Mouse (Mus musculus): ENCODE data around the gene Fam19a2. TPM values are rescaled to one million over a fixed set of nuclear protein-coding genes. Genes with fewer than 3 reads are reported as not detected.

Fam19a2 gene
- polyA plus RNA-seq, 1 experiment from 2014 or later: 63.8 TPM

GRCm38 (mm10) chr10:123692186-123692925 lies 428.6 kb downstream of the Fam19a2 start:
- no peak for DNase-seq
- no peaks in the 10 kb centered on the region for H3K9me3 ChIP-seq (ENCODE audit: control insufficient read depth, low read length)
- H3K36me3 ChIP-seq (ENCODE audit: control insufficient read depth, insufficient read depth, low read length): no peaks in the 10 kb centered on the region
- no peak overlapping the region for H3K27ac ChIP-seq (replicated peaks; ENCODE audit: low read depth, low read length)
- H3K4me2 ChIP-seq (ENCODE audit: low read length): no peak overlapping the region
- no peak overlapping the region for H3K9ac ChIP-seq (replicated peaks; ENCODE audit: low read length)
- WGBS: 64% methylated on average over 8 of the region's 8 CpGs
- H3K4me3 ChIP-seq (replicated peaks; ENCODE audit: low read depth, low read length): no peak overlapping the region
- no peaks in the 10 kb centered on the region for H3K4me1 ChIP-seq (ENCODE audit: control insufficient read depth, insufficient read depth, low read length)
- no peaks in the 10 kb centered on the region for H3K27me3 ChIP-seq (ENCODE audit: control insufficient read depth, insufficient read depth, low read length)
- ATAC-seq (ENCODE audit: low FRiP score, low TSS enrichment): no peak

DNA sequence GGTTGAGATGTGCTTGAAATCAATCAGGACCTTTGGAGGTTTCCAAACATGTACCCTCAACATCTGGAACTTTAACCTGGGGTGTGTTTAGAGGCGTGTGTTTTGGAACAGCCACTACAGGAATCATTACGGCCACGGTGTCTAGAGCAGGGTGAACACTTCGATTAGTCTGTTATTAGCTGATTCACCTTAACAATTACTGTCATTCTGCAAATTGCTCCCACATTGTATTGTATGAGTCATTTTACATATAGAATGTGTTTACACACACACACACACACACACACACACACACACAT lies 429.1 kb downstream of the Fam19a2 start:
- Histone ChIP-seq H3K4me1 (ENCODE audit: control insufficient read depth, insufficient read depth, low read length) (no peaks in the 10 kb centered on the region), H3K9me3 (ENCODE audit: control insufficient read depth, low read length) (no peaks in the 10 kb centered on the region), H3K9ac (replicated peaks; ENCODE audit: low read length) (no peak overlapping the region), H3K4me2 (ENCODE audit: low read length) (no peak overlapping the region), H3K27me3 (ENCODE audit: control insufficient read depth, insufficient read depth, low read length) (no peaks in the 10 kb centered on the region), H3K36me3 (ENCODE audit: control insufficient read depth, insufficient read depth, low read length) (no peaks in the 10 kb centered on the region), H3K27ac (replicated peaks; ENCODE audit: low read depth, low read length) (no peak overlapping the region), H3K4me3 (replicated peaks; ENCODE audit: low read depth, low read length) (no peak overlapping the region)
- WGBS: 93% methylated on average over 4 of the region's 4 CpGs
- no peak for DNase-seq
- no peak for ATAC-seq (ENCODE audit: low FRiP score, low TSS enrichment)

DNA sequence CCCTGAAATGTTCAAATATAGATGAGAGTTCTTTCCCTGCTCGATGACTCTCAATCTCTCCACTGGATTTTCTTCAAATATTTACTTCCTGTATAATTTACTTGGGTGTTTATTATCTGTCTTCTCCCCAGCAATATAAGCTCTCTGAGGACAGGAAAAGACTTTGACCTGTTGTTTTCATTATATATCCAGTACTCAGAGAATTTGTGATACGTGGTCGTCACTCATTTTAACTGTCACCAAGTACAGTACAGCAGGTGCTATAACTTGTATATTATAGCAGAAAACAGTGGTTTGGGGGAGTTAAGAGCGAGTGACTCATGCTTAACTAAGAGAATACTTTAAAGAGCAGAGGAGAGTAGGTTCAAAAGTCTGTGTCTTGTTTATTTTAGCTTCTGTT lies 438.8 kb downstream of the Fam19a2 start:
- Histone ChIP-seq H3K27ac (replicated peaks; ENCODE audit: low read depth, low read length) (no peak overlapping the region), H3K9me3 (ENCODE audit: control insufficient read depth, low read length) (no peaks in the 10 kb centered on the region), H3K4me1 (ENCODE audit: control insufficient read depth, insufficient read depth, low read length) (no peaks in the 10 kb centered on the region), H3K27me3 (ENCODE audit: control insufficient read depth, insufficient read depth, low read length) (no peaks in the 10 kb centered on the region), H3K4me2 (ENCODE audit: low read length) (no peak overlapping the region), H3K4me3 (replicated peaks; ENCODE audit: low read depth, low read length) (no peak overlapping the region), H3K36me3 (ENCODE audit: control insufficient read depth, insufficient read depth, low read length) (no peaks in the 10 kb centered on the region), H3K9ac (replicated peaks; ENCODE audit: low read length) (no peak overlapping the region)
- WGBS: 84% methylated on average over 4 of the region's 4 CpGs
- no peak for DNase-seq
- no peak for ATAC-seq (ENCODE audit: low FRiP score, low TSS enrichment)

GRCm38 (mm10) chr10:123707026-123707425 lies 443.2 kb downstream of the Fam19a2 start:
- Histone ChIP-seq H3K36me3 (ENCODE audit: control insufficient read depth, insufficient read depth, low read length) (no peaks in the 10 kb centered on the region), H3K4me2 (ENCODE audit: low read length) (no peak overlapping the region), H3K27me3 (ENCODE audit: control insufficient read depth, insufficient read depth, low read length) (no peaks in the 10 kb centered on the region), H3K4me1 (ENCODE audit: control insufficient read depth, insufficient read depth, low read length) (no peaks in the 10 kb centered on the region), H3K27ac (replicated peaks; ENCODE audit: low read depth, low read length) (no peak overlapping the region), H3K4me3 (replicated peaks; ENCODE audit: low read depth, low read length) (no peak overlapping the region), H3K9ac (replicated peaks; ENCODE audit: low read length) (no peak overlapping the region), H3K9me3 (ENCODE audit: control insufficient read depth, low read length) (no peaks in the 10 kb centered on the region)
- DNase-seq: no peak
- WGBS: 95% methylated on average over 3 of the region's 3 CpGs
- ATAC-seq (ENCODE audit: low FRiP score, low TSS enrichment): no peak

GRCm38 (mm10) chr10:123710738-123711137 lies 446.9 kb downstream of the Fam19a2 start:
- ATAC-seq (ENCODE audit: low FRiP score, low TSS enrichment) (no peak), DNase-seq (no peak)
- Histone ChIP-seq H3K4me3 (replicated peaks; ENCODE audit: low read depth, low read length) (no peak overlapping the region), H3K9me3 (ENCODE audit: control insufficient read depth, low read length) (no peaks in the 10 kb centered on the region), H3K4me2 (ENCODE audit: low read length) (no peak overlapping the region), H3K27ac (replicated peaks; ENCODE audit: low read depth, low read length) (no peak overlapping the region), H3K4me1 (ENCODE audit: control insufficient read depth, insufficient read depth, low read length) (no peaks in the 10 kb centered on the region), H3K27me3 (ENCODE audit: control insufficient read depth, insufficient read depth, low read length) (no peaks in the 10 kb centered on the region), H3K36me3 (ENCODE audit: control insufficient read depth, insufficient read depth, low read length) (no peaks in the 10 kb centered on the region), H3K9ac (replicated peaks; ENCODE audit: low read length) (no peak overlapping the region)
- WGBS: 77% methylated on average over 2 of the region's 2 CpGs

DNA sequence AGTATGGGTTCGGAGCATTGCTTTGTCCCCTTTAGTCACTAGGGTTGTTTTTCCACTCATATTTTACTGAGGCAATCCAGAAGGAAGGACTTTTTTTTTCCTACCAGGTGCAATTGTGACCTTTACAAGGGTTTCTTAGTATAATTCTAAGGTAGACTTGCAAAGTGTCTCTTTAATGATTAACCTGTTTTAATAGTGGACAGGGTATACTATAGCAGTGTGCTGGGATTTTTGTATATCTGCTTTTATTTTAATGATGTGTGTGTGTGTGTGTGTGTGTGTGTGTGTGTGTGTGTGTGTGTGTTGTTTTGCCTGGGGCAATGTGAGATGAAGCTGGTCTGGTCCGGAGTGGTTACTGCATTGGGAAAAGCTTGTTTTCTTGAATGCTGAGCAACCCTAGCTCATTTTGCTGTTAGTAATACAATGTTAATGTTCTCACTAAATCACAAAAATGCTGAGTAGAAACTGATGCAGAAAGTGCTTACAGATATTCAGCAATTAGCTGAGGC lies 458.2 kb downstream of the Fam19a2 start:
- no peaks in the 10 kb centered on the region for H3K36me3 ChIP-seq (ENCODE audit: control insufficient read depth, insufficient read depth, low read length)
- no peak for ATAC-seq (ENCODE audit: low FRiP score, low TSS enrichment)
- H3K27me3 ChIP-seq (ENCODE audit: control insufficient read depth, insufficient read depth, low read length): no peaks in the 10 kb centered on the region
- no peak overlapping the region for H3K4me2 ChIP-seq (ENCODE audit: low read length)
- H3K9ac ChIP-seq (replicated peaks; ENCODE audit: low read length): no peak overlapping the region
- DNase-seq: peak; percentile 17
- H3K27ac ChIP-seq (replicated peaks; ENCODE audit: low read depth, low read length): no peak overlapping the region
- H3K9me3 ChIP-seq (ENCODE audit: control insufficient read depth, low read length): no peaks in the 10 kb centered on the region
- 77% methylated on average over 2 of the region's 2 CpGs for WGBS
- H3K4me3 ChIP-seq (replicated peaks; ENCODE audit: low read depth, low read length): no peak overlapping the region
- no peaks in the 10 kb centered on the region for H3K4me1 ChIP-seq (ENCODE audit: control insufficient read depth, insufficient read depth, low read length)

GRCm38 (mm10) chr10:123723641-123724040 lies 459.8 kb downstream of the Fam19a2 start:
- no peak for DNase-seq
- H3K36me3 ChIP-seq (ENCODE audit: control insufficient read depth, insufficient read depth, low read length): no peaks in the 10 kb centered on the region

GRCm38 (mm10) chr10:123748317-123748716 lies 484.5 kb downstream of the Fam19a2 start:
- WGBS: 64% methylated on average over 1 of the region's 1 CpGs
- no peak overlapping the region for H3K27ac ChIP-seq (replicated peaks; ENCODE audit: low read depth, low read length)
- no peaks in the 10 kb centered on the region for H3K9me3 ChIP-seq (ENCODE audit: control insufficient read depth, low read length)
- no peaks in the 10 kb centered on the region for H3K36me3 ChIP-seq (ENCODE audit: control insufficient read depth, insufficient read depth, low read length)
- H3K4me2 ChIP-seq (ENCODE audit: low read length): no peak overlapping the region
- ATAC-seq (ENCODE audit: low FRiP score, low TSS enrichment) (no peak), DNase-seq (no peak)
- no peak overlapping the region for H3K9ac ChIP-seq (replicated peaks; ENCODE audit: low read length)
- no peaks in the 10 kb centered on the region for H3K27me3 ChIP-seq (ENCODE audit: control insufficient read depth, insufficient read depth, low read length)
- no peak overlapping the region for H3K4me3 ChIP-seq (replicated peaks; ENCODE audit: low read depth, low read length)
- H3K4me1 ChIP-seq (ENCODE audit: control insufficient read depth, insufficient read depth, low read length): 0 out of 2 replicates have a peak, but pooled peaks cover 4% of the 10 kb centered on the region

More at GRCm38 (mm10) chr10:123723641-123724040, 459.8 kb downstream of the Fam19a2 start:
- Histone ChIP-seq H3K9ac (replicated peaks; ENCODE audit: low read length) (no peak overlapping the region), H3K4me3 (replicated peaks; ENCODE audit: low read depth, low read length) (no peak overlapping the region), H3K4me2 (ENCODE audit: low read length) (no peak overlapping the region), H3K27me3 (ENCODE audit: control insufficient read depth, insufficient read depth, low read length) (no peaks in the 10 kb centered on the region), H3K9me3 (ENCODE audit: control insufficient read depth, low read length) (no peaks in the 10 kb centered on the region), H3K4me1 (ENCODE audit: control insufficient read depth, insufficient read depth, low read length) (no peaks in the 10 kb centered on the region), H3K27ac (replicated peaks; ENCODE audit: low read depth, low read length) (no peak overlapping the region)
- ATAC-seq (ENCODE audit: low FRiP score, low TSS enrichment): no peak

DNA sequence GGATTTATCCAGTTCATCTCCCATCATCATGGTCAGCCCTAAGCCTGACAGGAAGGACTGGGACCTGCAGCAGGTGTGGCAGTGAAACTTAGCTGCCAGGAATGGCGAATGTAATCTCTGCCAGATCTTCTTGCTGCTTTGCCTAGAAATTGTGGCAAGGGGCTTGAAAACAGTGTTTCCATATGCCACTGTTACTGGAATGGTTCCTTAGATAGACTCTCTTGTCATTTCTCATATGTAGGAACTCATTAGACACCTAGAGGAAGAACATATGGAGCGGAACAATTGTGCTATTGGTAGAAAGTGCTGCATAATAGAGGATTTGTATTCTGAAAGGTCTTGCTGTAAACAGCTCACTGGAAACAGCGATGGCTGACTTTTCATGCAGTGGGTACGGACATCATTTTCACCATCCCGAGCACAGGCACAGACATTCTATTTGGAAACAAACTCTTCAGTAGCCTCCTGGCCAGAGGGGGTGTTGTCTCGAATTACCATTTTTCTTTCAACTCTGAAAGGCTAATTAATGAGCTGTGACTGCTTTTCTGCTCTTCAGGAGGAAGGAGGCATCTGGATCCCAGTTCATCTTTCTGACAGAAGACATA lies 488.0 kb downstream of the Fam19a2 start:
- Histone ChIP-seq H3K4me3 (replicated peaks; ENCODE audit: low read depth, low read length) (no peak overlapping the region), H3K9ac (replicated peaks; ENCODE audit: low read length) (no peak overlapping the region), H3K4me2 (ENCODE audit: low read length) (no peak overlapping the region), H3K27ac (replicated peaks; ENCODE audit: low read depth, low read length) (no peak overlapping the region), H3K36me3 (ENCODE audit: control insufficient read depth, insufficient read depth, low read length) (no peaks in the 10 kb centered on the region), H3K9me3 (ENCODE audit: control insufficient read depth, low read length) (no peaks in the 10 kb centered on the region), H3K4me1 (ENCODE audit: control insufficient read depth, insufficient read depth, low read length) (0 out of 2 replicates have a peak, but pooled peaks cover 4% of the 10 kb centered on the region), H3K27me3 (ENCODE audit: control insufficient read depth, insufficient read depth, low read length) (no peaks in the 10 kb centered on the region)
- WGBS: 58% methylated on average over 6 of the region's 6 CpGs
- ATAC-seq (ENCODE audit: low FRiP score, low TSS enrichment): no peak
- no peak for DNase-seq
